Mouse (Mus musculus): ENCODE data around the gene Nutf2. TPM values are rescaled to one million over a fixed set of nuclear protein-coding genes. Genes with fewer than 3 reads are reported as not detected.
"Not testable (repeated sequence)": the region's sequence is repeated elsewhere in the genome, so short reads cannot be mapped to it uniquely, and the experiment has no call there.

Gene Nutf2
- polyA plus RNA-seq (2016; fragmentation: Nextera tagmentation; extraction: Ambion mirVana) = 253 and 266 TPM in 2 replicates

GRCm38 (mm10) chr8:105860143-105860981 lies at the start of gene Nutf2:
TSS of gene Nutf2 (plus strand) at chr8:105860580.
- H3K36me3 ChIP-seq = peaks cover 21% of the 10 kb centered on the region
- peak within 1 kb of the TSS; percentile 97 for H3K4me3 ChIP-seq (replicated peaks)
- peaks cover 53% of the 10 kb centered on the region for H3K4me1 ChIP-seq (replicated peaks)
- peak within 1 kb of the TSS; percentile 97 for H3K9ac ChIP-seq (replicated peaks)
- peak within 1 kb of the TSS; percentile 90 for H3K4me2 ChIP-seq
- peak; percentile 98 for ATAC-seq (ENCODE audit: insufficient number of reproducible peaks, insufficient read depth, low FRiP score, low TSS enrichment, low read depth)
- H3K27me3 ChIP-seq = no peaks in the 10 kb centered on the region
- WGBS = under 1% methylated on average over 59 of the region's 59 CpGs
- peak within 1 kb of the TSS; percentile 85 for H3K27ac ChIP-seq
- no peaks in the 10 kb centered on the region for H3K9me3 ChIP-seq

DNA sequence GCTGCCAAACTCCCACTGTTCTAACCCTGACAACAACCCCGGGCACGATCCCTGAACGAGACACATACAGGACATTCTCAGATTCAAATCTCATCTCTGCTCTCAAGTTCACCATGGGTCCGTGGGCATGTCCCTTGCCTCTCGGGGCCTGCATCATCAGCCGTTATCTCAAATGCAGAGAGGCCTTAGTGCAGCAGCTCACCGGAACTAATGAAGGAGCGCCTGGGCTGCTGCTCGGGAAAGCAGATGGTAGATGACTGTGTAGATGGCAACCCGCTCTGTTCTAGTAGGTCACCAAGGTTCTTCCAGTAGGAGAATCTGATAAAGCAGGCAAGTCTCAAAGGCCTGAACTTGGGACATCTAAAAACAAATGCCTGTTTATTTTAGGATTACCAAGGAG lies 49.3 kb upstream of the Nutf2 start:
- no peaks in the 10 kb centered on the region for H3K27me3 ChIP-seq
- H3K36me3 ChIP-seq = peaks cover 61% of the 10 kb centered on the region
- H3K27ac ChIP-seq = no peak overlapping the region
- no peak overlapping the region for H3K4me3 ChIP-seq (replicated peaks)
- 93% methylated on average over 10 of the region's 10 CpGs for WGBS
- H3K4me2 ChIP-seq = no peak overlapping the region
- no peaks in the 10 kb centered on the region for H3K9me3 ChIP-seq
- no peaks in the 10 kb centered on the region for H3K4me1 ChIP-seq (replicated peaks)
- no peak for ATAC-seq (ENCODE audit: insufficient number of reproducible peaks, insufficient read depth, low FRiP score, low TSS enrichment, low read depth)
- H3K9ac ChIP-seq (replicated peaks) = no peak overlapping the region

DNA sequence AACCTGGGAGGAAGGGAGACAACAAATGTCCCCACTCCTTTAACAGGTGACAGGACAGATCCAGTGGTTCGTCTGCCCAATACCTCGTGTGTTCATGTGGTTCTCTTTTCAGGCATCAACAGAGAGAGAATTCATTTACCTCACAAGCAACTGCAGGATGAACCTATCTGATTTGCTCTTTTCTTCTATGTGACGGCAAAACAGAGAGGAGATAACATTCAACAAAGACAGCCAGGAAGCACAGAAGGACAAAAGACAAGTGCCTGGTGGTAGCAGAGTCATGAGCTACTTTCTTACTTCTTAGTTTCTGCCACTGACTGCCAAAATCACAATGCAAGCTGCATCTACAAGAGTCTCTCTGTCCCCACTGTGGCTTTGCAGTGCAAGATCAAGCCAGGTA lies 48.8 kb upstream of the Nutf2 start:
- no peaks in the 10 kb centered on the region for H3K9me3 ChIP-seq
- no peak overlapping the region for H3K27ac ChIP-seq
- peaks cover 62% of the 10 kb centered on the region for H3K36me3 ChIP-seq
- H3K4me2 ChIP-seq = no peak overlapping the region
- H3K27me3 ChIP-seq = no peaks in the 10 kb centered on the region
- H3K9ac ChIP-seq (replicated peaks) = no peak overlapping the region
- WGBS = 82% methylated on average over 3 of the region's 3 CpGs
- no peak for ATAC-seq (ENCODE audit: insufficient number of reproducible peaks, insufficient read depth, low FRiP score, low TSS enrichment, low read depth)
- no peaks in the 10 kb centered on the region for H3K4me1 ChIP-seq (replicated peaks)
- H3K4me3 ChIP-seq (replicated peaks) = no peak overlapping the region

DNA sequence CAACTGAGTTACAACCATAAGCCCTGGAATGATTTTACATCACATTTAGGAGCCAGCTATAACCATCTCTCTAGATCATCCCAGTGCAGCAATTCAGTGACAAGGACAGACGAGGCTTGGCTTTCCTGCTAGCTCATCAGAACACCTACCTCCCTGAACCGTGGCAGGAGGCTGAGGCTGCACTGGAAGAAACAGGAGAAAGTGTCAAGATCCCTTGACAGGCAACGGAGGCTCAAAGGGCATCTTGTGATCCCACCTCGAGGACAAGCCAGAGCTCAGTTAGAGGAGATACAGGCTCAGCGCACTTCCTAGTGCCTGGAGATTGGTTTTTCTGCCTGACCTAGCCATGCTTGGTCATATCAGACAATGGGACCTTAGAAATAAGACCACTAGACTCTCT lies 47.9 kb upstream of the Nutf2 start:
- no peak for ATAC-seq (ENCODE audit: insufficient number of reproducible peaks, insufficient read depth, low FRiP score, low TSS enrichment, low read depth)

GRCm38 (mm10) chr8:105813241-105813640 lies 47.1 kb upstream of the Nutf2 start:
- no peak overlapping the region for H3K4me3 ChIP-seq (replicated peaks)
- H3K27ac ChIP-seq = no peak overlapping the region
- no peaks in the 10 kb centered on the region for H3K4me1 ChIP-seq (replicated peaks)
- WGBS = 92% methylated on average over 6 of the region's 6 CpGs
- H3K36me3 ChIP-seq = peaks cover 54% of the 10 kb centered on the region
- H3K9me3 ChIP-seq = no peaks in the 10 kb centered on the region
- H3K9ac ChIP-seq (replicated peaks) = no peak overlapping the region
- no peak for ATAC-seq (ENCODE audit: insufficient number of reproducible peaks, insufficient read depth, low FRiP score, low TSS enrichment, low read depth)
- H3K27me3 ChIP-seq = no peaks in the 10 kb centered on the region
- no peak overlapping the region for H3K4me2 ChIP-seq

More for the DNA sequence above, 47.9 kb upstream of the Nutf2 start:
- Histone ChIP-seq H3K4me3 (replicated peaks) (no peak overlapping the region), H3K27me3 (no peaks in the 10 kb centered on the region), H3K9ac (replicated peaks) (no peak overlapping the region), H3K4me1 (replicated peaks) (no peaks in the 10 kb centered on the region), H3K4me2 (no peak overlapping the region), H3K36me3 (peaks cover 59% of the 10 kb centered on the region), H3K27ac (no peak overlapping the region), H3K9me3 (no peaks in the 10 kb centered on the region)
- 85% methylated on average over 5 of the region's 5 CpGs for WGBS

DNA sequence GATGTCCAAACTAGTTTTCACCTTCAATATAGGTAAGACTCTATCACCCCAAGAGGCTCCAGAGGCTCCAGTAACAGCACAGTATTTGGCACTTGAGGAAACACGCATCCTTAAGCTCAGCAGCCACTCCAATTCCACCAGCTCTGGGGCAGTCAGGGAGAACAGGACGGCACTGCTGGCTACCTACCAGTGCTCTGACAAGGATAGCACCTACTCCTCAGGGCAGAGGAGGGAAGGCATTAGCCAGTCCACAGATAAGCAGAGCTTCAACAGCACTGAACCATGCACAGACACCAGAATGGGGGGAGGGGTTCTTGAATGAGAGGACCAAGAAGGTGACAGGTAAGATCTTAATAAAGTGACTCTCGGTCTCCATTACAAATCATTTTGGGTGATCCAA lies 40.7 kb upstream of the Nutf2 start:
- Histone ChIP-seq H3K27ac (no peak overlapping the region), H3K4me1 (replicated peaks) (no peaks in the 10 kb centered on the region), H3K4me3 (replicated peaks) (no peak overlapping the region), H3K9me3 (no peaks in the 10 kb centered on the region), H3K27me3 (no peaks in the 10 kb centered on the region), H3K4me2 (no peak overlapping the region), H3K9ac (replicated peaks) (no peak overlapping the region), H3K36me3 (peaks cover 66% of the 10 kb centered on the region)
- ATAC-seq (ENCODE audit: insufficient number of reproducible peaks, insufficient read depth, low FRiP score, low TSS enrichment, low read depth) = no peak
- WGBS = 88% methylated on average over 3 of the region's 3 CpGs

- H3K4me2 ChIP-seq = no peak overlapping the region
- 96% methylated on average over 1 of the region's 1 CpGs for WGBS
- H3K9ac ChIP-seq (replicated peaks) = no peak overlapping the region
- peaks cover 71% of the 10 kb centered on the region for H3K36me3 ChIP-seq
- no peak overlapping the region for H3K4me3 ChIP-seq (replicated peaks)
- H3K4me1 ChIP-seq (replicated peaks) = peaks cover 7% of the 10 kb centered on the region
- no peaks in the 10 kb centered on the region for H3K9me3 ChIP-seq
- 0 out of 2 replicates have a peak, but pooled peaks have one; percentile 54 for ATAC-seq (ENCODE audit: insufficient number of reproducible peaks, insufficient read depth, low FRiP score, low TSS enrichment, low read depth)
- H3K27me3 ChIP-seq = no peaks in the 10 kb centered on the region
- no peak overlapping the region for H3K27ac ChIP-seq
Measured at GRCm38 (mm10) chr8:105820925-105821324, 39.5 kb upstream of the Nutf2 start.

DNA sequence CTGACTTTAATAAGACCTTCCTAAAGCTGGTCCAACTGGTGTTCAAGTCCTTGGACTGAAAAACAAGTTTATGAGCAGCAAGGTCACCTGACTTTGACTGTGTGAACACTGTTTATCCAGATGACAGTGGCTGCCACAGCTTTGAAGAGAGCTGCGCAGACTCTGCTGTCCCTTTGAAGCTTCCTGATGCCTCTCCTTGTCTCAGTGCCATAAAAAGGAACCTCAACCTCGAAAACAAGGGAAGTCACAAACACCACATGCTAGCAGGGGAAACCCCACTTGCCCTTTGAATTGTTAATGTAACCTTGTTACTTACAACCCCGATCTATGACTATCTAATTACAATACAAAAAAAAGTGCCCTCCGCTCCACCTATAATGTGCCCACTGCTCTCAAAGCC lies 34.9 kb upstream of the Nutf2 start:
- Histone ChIP-seq H3K27me3 (no peaks in the 10 kb centered on the region), H3K4me1 (replicated peaks) (peaks cover 16% of the 10 kb centered on the region), H3K27ac (no peak overlapping the region), H3K4me2 (peak overlapping the region; percentile 90), H3K36me3 (peaks cover 51% of the 10 kb centered on the region), H3K4me3 (replicated peaks) (peak overlapping the region; percentile 95), H3K9me3 (no peaks in the 10 kb centered on the region), H3K9ac (replicated peaks) (no peak overlapping the region)
- 62% methylated on average over 4 of the region's 4 CpGs for WGBS
- no peak for ATAC-seq (ENCODE audit: insufficient number of reproducible peaks, insufficient read depth, low FRiP score, low TSS enrichment, low read depth)

- H3K4me3 ChIP-seq (replicated peaks) = peak overlapping the region; percentile 95
- H3K27ac ChIP-seq = peak overlapping the region; percentile 70
- H3K9ac ChIP-seq (replicated peaks) = peak overlapping the region; percentile 92
- peaks cover 16% of the 10 kb centered on the region for H3K4me1 ChIP-seq (replicated peaks)
- H3K4me2 ChIP-seq = peak overlapping the region; percentile 90
- H3K36me3 ChIP-seq = peaks cover 42% of the 10 kb centered on the region
- 10% methylated on average over 4 of the region's 4 CpGs for WGBS
- H3K9me3 ChIP-seq = no peaks in the 10 kb centered on the region
- H3K27me3 ChIP-seq = no peaks in the 10 kb centered on the region
- ATAC-seq (ENCODE audit: insufficient number of reproducible peaks, insufficient read depth, low FRiP score, low TSS enrichment, low read depth) = no peak
Measured at GRCm38 (mm10) chr8:105826379-105826778, 34.0 kb upstream of the Nutf2 start.

DNA sequence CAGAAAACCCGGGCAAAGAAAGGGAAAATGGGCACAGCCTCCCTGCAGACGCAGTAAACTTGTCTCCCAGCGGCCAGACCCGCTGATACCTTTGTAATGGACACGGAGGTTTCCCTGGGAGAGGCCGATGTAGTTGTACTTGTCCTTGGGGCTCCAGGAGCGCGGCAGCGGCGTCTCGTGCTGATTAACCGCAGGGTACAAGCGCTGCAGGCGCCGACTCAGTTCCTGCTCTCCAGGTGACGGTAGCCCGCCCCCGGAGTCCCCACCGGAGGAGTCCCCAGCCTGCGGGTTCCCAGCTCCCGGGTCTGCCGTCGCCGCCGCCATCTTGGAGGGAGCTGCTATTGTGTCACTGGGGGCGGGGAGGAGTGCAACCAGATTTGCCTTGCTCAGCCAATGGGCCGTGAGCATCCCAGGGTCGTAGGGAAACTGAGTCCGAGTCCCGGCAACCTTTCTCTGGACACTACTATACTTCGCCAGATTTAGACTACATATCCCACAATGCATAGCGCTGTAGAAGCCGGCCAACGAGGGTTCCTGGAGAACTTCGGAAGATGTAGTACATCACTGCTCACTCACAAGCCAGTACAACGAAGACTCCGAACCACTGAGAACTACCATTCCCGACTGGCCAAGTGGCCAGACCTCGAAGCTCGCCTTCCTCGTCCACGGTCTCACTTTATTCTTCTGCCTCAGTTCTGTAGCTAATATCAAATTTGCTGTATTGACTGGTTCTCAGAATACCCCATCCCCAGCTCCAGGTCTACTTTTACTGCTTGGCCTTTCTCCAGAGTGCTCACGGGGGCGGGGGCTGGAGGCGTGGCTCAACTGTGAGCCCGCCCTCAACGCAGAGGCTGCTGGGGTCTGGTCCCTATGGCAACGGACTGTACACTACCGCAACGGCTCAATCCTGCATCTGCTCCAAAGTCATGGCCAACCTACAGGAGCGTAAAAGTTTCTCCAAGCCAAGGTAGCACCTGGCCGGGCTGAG lies 33.2 kb upstream of the Nutf2 start, which contains the start of the genes Ranbp10 and Tsnaxip1:
Ranbp10 (minus strand) TSS at position 490 of the 988 bp plus-strand sequence.
Tsnaxip1 (plus strand) TSS at position 871 of the 988 bp plus-strand sequence.
- ATAC-seq (ENCODE audit: insufficient number of reproducible peaks, insufficient read depth, low FRiP score, low TSS enrichment, low read depth) = peak; percentile 99
- H3K36me3 ChIP-seq = peaks cover 35% of the 10 kb centered on the region
- peak within 1 kb of the TSS; percentile 92 for H3K9ac ChIP-seq (replicated peaks)
- H3K27me3 ChIP-seq = no peaks in the 10 kb centered on the region
- H3K4me1 ChIP-seq (replicated peaks) = peaks cover 16% of the 10 kb centered on the region
- peak within 1 kb of the TSS; percentile 70 for H3K27ac ChIP-seq
- H3K4me3 ChIP-seq (replicated peaks) = peak within 1 kb of the TSS; percentile 95
- H3K9me3 ChIP-seq = no peaks in the 10 kb centered on the region
- H3K4me2 ChIP-seq = peak within 1 kb of the TSS; percentile 90
- WGBS = under 1% methylated on average over 52 of the region's 52 CpGs

DNA sequence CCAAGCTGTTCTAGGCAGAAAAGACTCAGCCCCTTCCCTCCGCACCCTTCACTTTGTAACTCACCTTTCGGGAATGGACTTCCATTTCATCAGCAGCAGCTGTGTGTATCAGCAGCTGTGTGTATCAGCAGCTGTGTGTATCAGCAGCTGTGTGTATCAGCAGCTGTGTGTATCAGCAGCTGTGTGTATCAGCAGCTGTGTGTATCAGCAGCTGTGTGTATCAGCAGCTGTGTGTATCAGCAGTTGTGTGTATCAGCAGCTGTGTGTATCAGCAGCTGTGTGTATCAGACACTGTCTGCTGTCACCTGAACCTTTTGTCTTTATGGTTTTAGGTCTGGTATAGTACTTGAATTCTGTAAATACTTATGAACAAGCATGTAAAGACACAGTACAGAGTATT lies 26.6 kb upstream of the Nutf2 start:
- H3K9me3 ChIP-seq; H3K27me3 ChIP-seq; H3K4me2 ChIP-seq; H3K36me3 ChIP-seq; H3K4me3 ChIP-seq (replicated peaks); H3K4me1 ChIP-seq (replicated peaks); H3K27ac ChIP-seq; H3K9ac ChIP-seq (replicated peaks); ATAC-seq (ENCODE audit: insufficient number of reproducible peaks, insufficient read depth, low FRiP score, low TSS enrichment, low read depth): not testable (repeated sequence)
- 75% methylated on average over 2 of the region's 2 CpGs for WGBS
